Mouse (Mus musculus) limb, embryonic 15.5 days (tissue): ENCODE data around the gene 2010111I01Rik. TPM values are rescaled to one million over a fixed set of nuclear protein-coding genes. Genes with fewer than 3 reads are reported as not detected.

Experiments
- ATAC-seq: fragments of 200-750 bp; cut with Nextera tagmentation; 2 replicates; pipeline ENCODE4 v1.8.0; 2017; ENCODE audit warnings: low read depth, moderate TSS enrichment; ENCODE audit not compliant: insufficient number of reproducible peaks, low FRiP score, low TSS enrichment
- H3K27ac ChIP-seq: fragments of 300-500 bp; sonication (generic); 2 replicates; pipeline ENCODE4 v1.5.1; 2015; ENCODE audit warnings: moderate library complexity, mild to moderate bottlenecking, inconsistent platforms
- H3K27me3 ChIP-seq: fragments of 300-500 bp; sonication (generic); 2 replicates; pipeline ENCODE4 v1.6.1; 2015; ENCODE audit warnings: inconsistent platforms
- H3K36me3 ChIP-seq: fragments of 300-500 bp; sonication (generic); 2 replicates; pipeline ENCODE4 v1.6.1; 2015; ENCODE audit warnings: inconsistent platforms
- H3K4me1 ChIP-seq: fragments of 300-500 bp; sonication (generic); 2 replicates; pipeline ENCODE4 v1.6.1; 2015; ENCODE audit warnings: inconsistent platforms
- H3K4me2 ChIP-seq: fragments of 300-500 bp; sonication (generic); 2 replicates; pipeline ENCODE4 v1.6.1; 2015; ENCODE audit warnings: mild to moderate bottlenecking, inconsistent platforms
- H3K4me3 ChIP-seq: fragments of 300-500 bp; sonication (generic); 2 replicates; pipeline ENCODE4 v1.5.1; 2015; ENCODE audit warnings: mild to moderate bottlenecking, inconsistent platforms
- H3K9ac ChIP-seq: fragments of 300-500 bp; sonication (generic); 2 replicates; pipeline ENCODE4 v1.6.1; 2015; ENCODE audit warnings: inconsistent platforms
- H3K9me3 ChIP-seq: fragments of 300-500 bp; sonication (generic); 2 replicates; pipeline ENCODE4 v1.6.1; 2016; ENCODE audit warnings: inconsistent platforms
- WGBS: fragments of 180-500 bp; shearing (Covaris S2); methylation state at CpG from one replicate; pipeline ENCODE4 v1.1.7; 2015; 5-methylcytosine and 5-hydroxymethylcytosine counted together
- polyA plus RNA-seq: library from polyadenylated mRNA; unstranded; fragments of >200 nt; fragmentation: Nextera tagmentation; extraction: Ambion mirVana; gene quantifications from 2 replicates; pipeline ENCODE4 v1.2.1, GENCODE M21; 2015

2010111I01Rik gene
- polyA plus RNA-seq, 1 experiment from 2014 or later: 240 TPM

DNA sequence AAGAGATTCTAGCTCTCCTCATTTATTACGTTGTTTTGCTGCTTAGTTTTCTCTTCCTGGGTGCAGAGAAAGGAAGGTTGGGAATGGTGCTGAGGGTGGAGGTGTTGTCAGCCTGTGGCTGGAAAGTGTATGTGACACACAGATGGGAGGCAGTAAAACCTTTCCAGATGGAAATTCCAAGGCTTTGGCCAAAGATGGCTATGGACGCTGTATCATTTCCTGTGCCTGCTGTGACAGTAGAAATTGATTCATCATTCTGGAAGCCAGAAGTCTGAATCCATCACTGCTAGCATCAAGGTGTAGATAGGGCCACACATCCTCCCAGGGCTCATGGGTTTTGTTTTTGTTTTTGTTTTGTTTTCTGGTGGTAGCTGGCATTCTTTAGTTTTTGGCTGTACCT is 141.9 kb downstream of the 2010111I01Rik start:
- 34% methylated on average over 2 of the region's 2 CpGs for WGBS
- H3K27me3 ChIP-seq: no peaks in the 10 kb centered on the region

DNA sequence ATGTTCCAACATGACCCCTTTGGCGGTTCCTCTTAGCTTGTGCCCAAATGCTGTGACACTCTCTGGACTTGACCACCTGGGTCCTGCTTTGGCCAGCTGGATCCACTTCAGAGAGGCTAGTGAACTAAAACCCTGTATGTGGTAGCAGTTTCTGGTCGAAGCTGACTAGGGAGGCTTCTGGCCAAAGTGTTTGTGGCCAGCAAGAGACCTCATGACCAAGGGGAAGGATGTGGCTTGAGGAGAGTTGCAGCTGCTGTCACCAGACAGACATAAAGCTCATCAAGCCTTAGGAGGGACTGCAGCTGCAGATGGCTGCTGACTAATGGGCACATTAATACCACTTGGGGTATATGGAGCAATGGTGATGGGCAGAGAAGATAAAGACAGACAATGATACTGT is 143.9 kb downstream of the 2010111I01Rik start:
- no peak overlapping the region for H3K9ac ChIP-seq
- H3K4me1 ChIP-seq: peaks cover 30% of the 10 kb centered on the region
- H3K27ac ChIP-seq: no peak overlapping the region

More for the DNA sequence above, 141.9 kb downstream of the 2010111I01Rik start:
- no peak overlapping the region for H3K27ac ChIP-seq
- no peaks in the 10 kb centered on the region for H3K36me3 ChIP-seq
- H3K9me3 ChIP-seq: no peaks in the 10 kb centered on the region
- no peak overlapping the region for H3K4me2 ChIP-seq
- H3K9ac ChIP-seq: no peak overlapping the region
- no peak for ATAC-seq
- H3K4me1 ChIP-seq: peaks cover 19% of the 10 kb centered on the region
- H3K4me3 ChIP-seq: no peak overlapping the region

DNA sequence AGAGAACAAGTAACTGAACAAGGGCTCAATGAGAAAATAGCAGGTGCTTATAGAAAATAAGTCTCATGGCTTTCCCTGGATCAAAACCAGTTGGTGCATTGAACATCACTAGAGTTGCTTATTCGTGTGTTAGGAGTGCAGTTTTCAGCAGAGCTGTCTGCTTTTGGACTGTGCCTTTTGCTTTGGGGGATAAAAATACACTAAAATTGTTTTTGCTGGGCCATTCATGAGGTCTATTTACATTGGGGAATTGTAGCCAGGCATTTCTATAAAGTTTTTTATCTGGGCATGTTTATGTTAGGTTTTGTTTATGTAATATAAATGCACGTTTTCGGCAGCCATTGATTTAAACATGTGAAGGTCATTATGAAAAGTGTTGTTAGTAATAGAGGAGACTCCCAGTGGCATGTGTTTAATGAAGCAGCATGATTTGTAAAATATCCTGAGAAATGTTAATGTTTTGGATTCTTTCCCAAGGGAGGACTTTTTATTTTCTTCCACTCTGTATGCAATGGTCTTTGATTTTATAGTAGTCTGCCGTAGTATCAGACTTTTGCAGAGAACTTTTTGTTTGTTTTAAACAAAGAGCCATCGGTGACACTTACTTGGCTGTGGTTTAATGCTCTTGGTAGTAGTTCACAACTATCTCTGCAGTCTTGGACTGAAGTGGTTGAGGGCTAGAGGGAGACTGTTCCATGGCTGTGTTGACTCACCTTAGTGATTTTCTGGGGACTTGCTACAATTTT is 146.8 kb downstream of the 2010111I01Rik start:
- H3K4me3 ChIP-seq: no peak overlapping the region
- H3K27me3 ChIP-seq: no peaks in the 10 kb centered on the region
- WGBS: 35% methylated on average over 5 of the region's 5 CpGs
- H3K9ac ChIP-seq: no peak overlapping the region
- no peak for ATAC-seq
- H3K4me1 ChIP-seq: peaks cover 44% of the 10 kb centered on the region
- H3K9me3 ChIP-seq: no peaks in the 10 kb centered on the region
- H3K4me2 ChIP-seq: no peak overlapping the region
- H3K36me3 ChIP-seq: no peaks in the 10 kb centered on the region
- peak overlapping the region; percentile 88 for H3K27ac ChIP-seq

More for the DNA sequence above, 143.9 kb downstream of the 2010111I01Rik start:
- no peak for ATAC-seq
- no peaks in the 10 kb centered on the region for H3K9me3 ChIP-seq
- H3K4me2 ChIP-seq: no peak overlapping the region
- 63% methylated on average over 2 of the region's 2 CpGs for WGBS
- H3K36me3 ChIP-seq: no peaks in the 10 kb centered on the region
- H3K4me3 ChIP-seq: no peak overlapping the region
- H3K27me3 ChIP-seq: no peaks in the 10 kb centered on the region

DNA sequence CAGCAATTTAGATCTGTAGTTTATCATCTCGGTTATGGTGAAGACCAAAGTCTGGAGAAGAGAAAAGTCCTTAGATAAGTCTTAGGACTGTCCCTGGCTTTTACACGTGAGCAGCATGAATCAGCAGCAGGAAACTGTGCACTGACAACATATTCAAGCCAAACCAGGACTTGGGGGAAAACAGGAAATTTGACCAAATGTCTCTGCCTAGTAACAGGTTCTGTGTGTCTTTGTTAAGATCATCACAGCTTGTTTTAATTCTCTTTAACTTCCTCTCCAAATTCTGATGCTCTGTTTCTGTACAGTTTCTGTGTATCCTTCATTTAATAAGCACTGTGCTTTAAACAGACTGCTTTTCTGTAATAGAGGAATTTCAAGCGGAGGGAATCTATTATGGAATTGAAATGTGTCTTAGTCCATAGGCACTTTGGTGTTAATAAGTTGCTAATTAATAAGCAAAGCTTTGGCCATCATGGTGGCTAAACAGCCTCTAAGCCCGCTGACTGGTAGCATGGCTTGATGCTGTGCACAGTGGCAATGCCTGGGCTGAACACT is 147.4 kb downstream of the 2010111I01Rik start:
- no peak overlapping the region for H3K9ac ChIP-seq
- H3K9me3 ChIP-seq: no peaks in the 10 kb centered on the region
- no peak overlapping the region for H3K4me2 ChIP-seq
- ATAC-seq: no peak
- no peaks in the 10 kb centered on the region for H3K36me3 ChIP-seq
- peaks cover 44% of the 10 kb centered on the region for H3K4me1 ChIP-seq
- 40% methylated on average over 4 of the region's 4 CpGs for WGBS
- H3K27ac ChIP-seq: peak overlapping the region; percentile 88
- H3K27me3 ChIP-seq: no peaks in the 10 kb centered on the region
- H3K4me3 ChIP-seq: no peak overlapping the region

DNA sequence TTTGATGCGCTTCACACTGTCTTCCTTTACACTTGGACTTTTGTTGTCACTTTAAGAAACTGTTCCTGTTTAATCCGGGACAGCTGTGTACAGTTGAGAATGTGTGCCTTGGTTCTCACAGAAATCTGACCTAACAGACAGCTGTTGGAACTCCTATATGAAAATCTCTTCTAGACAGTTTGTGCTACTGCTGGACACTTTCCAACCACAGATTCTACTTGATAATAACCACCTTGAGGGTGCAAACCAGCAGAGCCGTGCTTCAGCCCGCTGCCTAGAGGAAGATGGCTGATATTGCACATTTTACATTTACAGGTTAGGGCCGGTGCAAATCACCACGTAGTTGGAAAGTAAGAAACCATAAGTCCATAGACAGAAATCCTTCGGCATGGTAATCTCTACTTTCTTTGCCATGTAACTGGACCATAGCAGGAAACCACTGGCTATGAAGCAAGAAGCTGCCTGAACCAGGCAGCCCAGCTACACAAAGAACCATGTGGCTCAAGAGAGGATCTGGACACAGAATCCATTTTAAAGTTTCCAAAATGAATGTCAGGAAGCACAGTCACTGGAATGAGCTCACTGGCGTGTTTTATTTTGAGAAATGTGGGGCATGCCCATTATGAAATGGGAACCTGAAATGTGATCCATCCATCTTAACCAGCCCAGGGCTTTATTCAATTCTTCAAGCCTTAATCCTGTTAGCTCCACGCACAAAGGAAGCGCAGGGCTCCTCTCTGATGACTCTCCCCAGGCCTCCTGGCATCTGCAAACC is 148.1 kb downstream of the 2010111I01Rik start:
- Histone ChIP-seq H3K36me3 (no peaks in the 10 kb centered on the region), H3K9ac (no peak overlapping the region), H3K27ac (peak overlapping the region; percentile 88), H3K4me3 (no peak overlapping the region), H3K4me2 (peak overlapping the region; percentile 20; the same call in 1 of the 2 replicates), H3K9me3 (no peaks in the 10 kb centered on the region), H3K27me3 (no peaks in the 10 kb centered on the region), H3K4me1 (peaks cover 44% of the 10 kb centered on the region)
- 26% methylated on average over 10 of the region's 10 CpGs for WGBS
- peak; percentile 50; the same call in 1 of the 2 replicates for ATAC-seq

DNA sequence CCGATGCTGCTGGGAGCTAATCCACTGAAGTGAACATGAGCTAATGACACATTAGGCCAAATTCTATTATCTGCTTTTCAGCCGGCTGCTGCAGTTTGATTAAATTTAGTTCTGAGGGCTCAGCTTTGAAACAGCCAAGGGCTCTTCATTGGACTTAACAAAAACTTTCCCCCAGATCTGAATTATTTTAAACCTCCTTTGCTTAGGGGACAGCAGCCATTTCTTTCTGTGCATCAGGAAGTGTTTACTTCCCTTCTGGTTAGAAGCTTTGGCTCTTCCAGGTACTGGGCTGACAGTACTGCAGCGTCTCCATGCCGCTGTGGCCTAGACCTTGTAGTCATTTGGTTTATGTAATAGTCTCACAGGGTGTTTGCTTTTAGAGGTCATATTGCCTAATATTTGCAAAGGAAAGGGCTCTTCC is 149.2 kb downstream of the 2010111I01Rik start:
- Histone ChIP-seq H3K9me3 (no peaks in the 10 kb centered on the region), H3K36me3 (no peaks in the 10 kb centered on the region), H3K27ac (peak overlapping the region; percentile 39; the same call in 1 of the 2 replicates), H3K4me1 (peaks cover 47% of the 10 kb centered on the region), H3K4me3 (no peak overlapping the region), H3K27me3 (no peaks in the 10 kb centered on the region), H3K4me2 (no peak overlapping the region), H3K9ac (no peak overlapping the region)
- no peak for ATAC-seq
- 64% methylated on average over 4 of the region's 4 CpGs for WGBS

DNA sequence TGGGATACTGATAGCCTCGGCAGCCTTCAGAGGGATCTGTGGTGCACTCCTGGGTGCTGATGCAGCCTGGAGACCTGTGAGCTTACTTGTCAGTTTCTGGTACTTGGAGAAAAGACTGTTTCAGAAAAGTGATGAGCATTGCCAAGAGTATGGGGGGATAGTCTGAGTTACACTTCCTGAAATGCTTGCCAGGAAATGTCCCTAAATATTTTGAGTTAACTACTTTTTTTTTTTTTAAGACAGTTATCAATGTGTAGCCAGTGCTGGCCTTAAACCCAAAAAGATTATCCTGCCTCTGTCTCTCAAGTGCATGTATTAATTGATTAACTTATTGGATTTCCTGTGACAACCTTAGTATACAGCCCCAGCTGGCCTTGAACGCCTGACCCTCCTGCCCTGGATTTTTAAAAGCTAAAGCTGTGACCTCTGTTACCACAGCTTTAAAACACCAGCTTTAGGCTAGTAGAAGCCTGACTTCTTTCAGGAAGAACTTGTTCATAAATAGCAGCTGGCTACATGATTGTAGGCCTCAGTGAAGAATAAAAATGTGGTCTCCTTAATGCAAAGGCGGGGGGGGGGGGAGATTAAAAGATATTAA is 150.6 kb downstream of the 2010111I01Rik start:
- WGBS: 71% methylated on average over 3 of the region's 3 CpGs
- H3K27me3 ChIP-seq: no peaks in the 10 kb centered on the region
- peaks cover 45% of the 10 kb centered on the region for H3K4me1 ChIP-seq
- peak overlapping the region; percentile 35; the same call in 1 of the 2 replicates for H3K27ac ChIP-seq
- no peak overlapping the region for H3K4me2 ChIP-seq
- no peaks in the 10 kb centered on the region for H3K36me3 ChIP-seq
- no peak overlapping the region for H3K9ac ChIP-seq
- H3K4me3 ChIP-seq: no peak overlapping the region
- H3K9me3 ChIP-seq: no peaks in the 10 kb centered on the region
- ATAC-seq: no peak

DNA sequence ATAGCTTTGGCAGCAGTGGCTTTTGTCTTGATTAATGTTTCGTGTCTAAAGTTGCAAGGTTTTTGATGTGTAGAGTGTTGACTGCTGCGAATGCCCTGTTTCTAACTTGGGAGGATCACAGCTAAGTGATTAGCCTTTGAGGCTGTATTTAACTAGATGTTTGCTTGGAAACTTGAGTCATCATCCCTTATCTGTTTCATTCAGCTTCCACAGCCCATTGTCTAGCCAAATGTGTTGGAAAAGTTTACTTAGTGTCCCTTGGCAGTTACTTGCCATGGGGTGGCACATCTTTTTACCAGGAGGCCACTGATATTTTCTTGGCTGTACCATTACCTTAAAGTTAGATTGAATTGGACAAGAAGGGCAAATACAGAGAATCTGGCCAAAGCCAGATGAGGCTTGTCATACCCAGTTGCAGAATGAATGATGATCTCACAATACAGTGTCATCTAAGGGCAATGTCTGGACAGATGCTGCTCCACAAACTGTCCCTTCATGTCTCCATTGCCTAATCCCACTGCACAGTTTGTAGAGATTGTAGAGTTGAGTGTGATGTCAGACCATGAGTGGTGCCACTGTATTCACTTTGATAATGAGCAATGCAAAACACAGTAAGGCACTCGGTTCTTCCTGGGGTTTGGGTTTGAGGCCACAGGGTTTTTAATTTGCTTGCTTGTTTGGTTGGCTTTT is 152.9 kb downstream of the 2010111I01Rik start:
- WGBS: 74% methylated on average over 3 of the region's 3 CpGs
- no peaks in the 10 kb centered on the region for H3K9me3 ChIP-seq
- H3K4me3 ChIP-seq: no peak overlapping the region
- H3K4me1 ChIP-seq: peaks cover 33% of the 10 kb centered on the region
- H3K36me3 ChIP-seq: no peaks in the 10 kb centered on the region
- H3K9ac ChIP-seq: no peak overlapping the region
- no peak for ATAC-seq
- H3K4me2 ChIP-seq: no peak overlapping the region
- no peaks in the 10 kb centered on the region for H3K27me3 ChIP-seq
- no peak overlapping the region for H3K27ac ChIP-seq

DNA sequence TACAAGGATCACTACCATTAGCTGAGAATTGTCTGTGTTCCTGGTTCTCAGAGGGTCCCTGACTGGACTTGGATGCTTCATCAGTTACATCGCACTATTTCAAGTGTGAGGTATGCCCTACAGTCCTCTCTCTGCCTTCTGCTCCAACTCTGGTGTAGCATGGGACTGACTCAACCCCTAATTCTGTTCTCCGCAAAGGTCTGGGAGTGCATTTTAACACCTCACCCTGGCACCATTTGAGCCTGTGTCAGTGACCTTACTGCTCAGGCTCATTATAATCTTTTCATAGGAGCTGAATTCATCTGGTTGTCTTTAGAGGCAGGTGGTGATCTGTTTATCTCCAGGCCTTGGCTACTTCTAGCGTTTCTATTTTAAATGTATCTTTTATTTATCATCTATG is 154.0 kb downstream of the 2010111I01Rik start:
- WGBS: 81% methylated on average over 3 of the region's 3 CpGs
- no peaks in the 10 kb centered on the region for H3K9me3 ChIP-seq
- peaks cover 26% of the 10 kb centered on the region for H3K4me1 ChIP-seq
- H3K36me3 ChIP-seq: no peaks in the 10 kb centered on the region
- no peak overlapping the region for H3K27ac ChIP-seq
- no peak overlapping the region for H3K4me2 ChIP-seq
- no peaks in the 10 kb centered on the region for H3K27me3 ChIP-seq
- H3K9ac ChIP-seq: no peak overlapping the region
- no peak for ATAC-seq
- no peak overlapping the region for H3K4me3 ChIP-seq

DNA sequence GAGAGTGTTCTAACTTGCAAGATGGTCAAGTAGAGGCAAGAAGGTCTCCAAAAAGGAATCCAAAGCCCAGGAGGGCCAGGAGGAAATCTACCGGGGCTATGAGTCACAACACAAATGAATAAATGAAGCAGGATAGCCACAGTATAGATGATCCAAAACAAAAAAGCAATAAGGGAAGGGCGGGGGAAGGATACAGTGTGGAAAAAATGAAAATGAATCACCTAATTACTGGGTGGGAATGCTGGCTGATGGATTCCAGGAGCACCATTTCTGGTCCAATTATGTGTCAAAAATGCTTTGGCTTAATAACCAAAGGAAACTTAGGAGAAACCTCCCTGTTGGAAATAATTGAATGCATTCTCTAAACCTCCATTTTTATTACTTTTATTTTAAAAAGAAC is 155.6 kb downstream of the 2010111I01Rik start:
- Histone ChIP-seq H3K27me3 (no peaks in the 10 kb centered on the region), H3K4me3 (no peak overlapping the region), H3K9ac (no peak overlapping the region), H3K27ac (peak overlapping the region; percentile 86), H3K4me1 (peaks cover 13% of the 10 kb centered on the region), H3K9me3 (no peaks in the 10 kb centered on the region), H3K36me3 (no peaks in the 10 kb centered on the region), H3K4me2 (no peak overlapping the region)
- WGBS: 49% methylated on average over 2 of the region's 2 CpGs
- no peak for ATAC-seq

DNA sequence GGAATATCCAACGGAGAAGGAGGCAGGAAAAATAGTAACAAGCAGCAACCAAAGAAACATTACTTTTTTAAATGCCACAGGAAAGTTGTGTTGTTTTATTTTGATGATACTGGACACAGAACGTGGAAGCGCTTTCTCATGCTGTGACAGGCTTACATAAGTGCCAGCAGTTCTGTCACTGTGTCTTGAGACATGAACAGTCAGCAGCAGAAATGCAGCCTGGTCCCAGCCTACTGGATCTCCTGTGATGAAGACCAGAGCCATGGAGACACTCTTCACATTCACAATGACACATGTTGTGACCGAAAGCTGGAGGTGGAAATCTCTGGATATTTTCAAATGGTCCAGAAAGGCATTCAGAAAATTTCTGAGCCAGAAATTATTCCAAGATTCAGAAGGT is 157.1 kb downstream of the 2010111I01Rik start:
- Histone ChIP-seq H3K36me3 (no peaks in the 10 kb centered on the region), H3K4me1 (peaks cover 13% of the 10 kb centered on the region), H3K27ac (no peak overlapping the region; the same call in 1 of the 2 replicates), H3K27me3 (no peaks in the 10 kb centered on the region), H3K4me3 (no peak overlapping the region), H3K9me3 (no peaks in the 10 kb centered on the region), H3K4me2 (no peak overlapping the region), H3K9ac (no peak overlapping the region)
- ATAC-seq: no peak
- WGBS: 72% methylated on average over 4 of the region's 4 CpGs
